Mouse (Mus musculus) adrenal gland, postnatal 25 days (tissue): ENCODE results near the gene BC052040. TPM values are rescaled to one million over a fixed set of nuclear protein-coding genes. Genes with fewer than 3 reads are reported as not detected.
A peak's percentile ranks its signal among the peaks of the same experiment; 100 is the strongest.

Source experiments
- DNase-seq: peaks from one replicate; pipeline ENCODE4 v3.0.0; 2021; ENCODE audit warnings: mixed read lengths
- long read RNA-seq: library from polyadenylated mRNA; stranded (forward); transcript quantifications from one replicate; pipeline ENCODE4 v2.0.0, GENCODE M21; 2021
- total RNA-seq: library from RNA; stranded (reverse); gene quantifications from 2 replicates; pipeline ENCODE4 v1.2.3, GENCODE M21; 2021

BC052040 gene
- 4.2 and 5.8 TPM in 2 replicates for total RNA-seq
- long read RNA-seq, partial matches to known transcripts, result 1 of 3 reads
- long read RNA-seq, other reads (novel, unspliced or antisense), result 1 of 3 reads

GRCm38 (mm10) chr2:115581241-115581988 lies at the start of gene BC052040:
Gene BC052040, plus strand, starts transcription at chr2:115581716.
- DNase-seq, result peak; percentile 88

- no peak for DNase-seq
Observed at GRCm38 (mm10) chr2:115538009-115538690, 43.4 kb upstream of the BC052040 start.

- DNase-seq, result no peak
Observed at GRCm38 (mm10) chr2:115538691-115539283, 42.7 kb upstream of the BC052040 start.

GRCm38 (mm10) chr2:115539731-115540130 lies 41.8 kb upstream of the BC052040 start:
- DNase-seq, result peak; percentile 22

GRCm38 (mm10) chr2:115542401-115543123 lies 39.0 kb upstream of the BC052040 start:
- DNase-seq, result no peak

- DNase-seq, result no peak
Observed at GRCm38 (mm10) chr2:115543212-115543611, 38.3 kb upstream of the BC052040 start.

GRCm38 (mm10) chr2:115551901-115552300 lies 29.6 kb upstream of the BC052040 start:
- no peak for DNase-seq

GRCm38 (mm10) chr2:115562155-115562827 lies 19.2 kb upstream of the BC052040 start:
- no peak for DNase-seq

- DNase-seq, result no peak
Observed at GRCm38 (mm10) chr2:115563436-115564093, 18.0 kb upstream of the BC052040 start.

GRCm38 (mm10) chr2:115571996-115572395 lies 9.5 kb upstream of the BC052040 start:
- DNase-seq, result no peak

- no peak for DNase-seq
Observed at GRCm38 (mm10) chr2:115574802-115575201, 6.7 kb upstream of the BC052040 start.

GRCm38 (mm10) chr2:115579171-115579900 lies 2.2 kb upstream of the BC052040 start:
- no peak for DNase-seq

- no peak for DNase-seq
Observed at GRCm38 (mm10) chr2:115579976-115580375, 1.5 kb upstream of the BC052040 start.

GRCm38 (mm10) chr2:115581989-115582608 lies 583 bp downstream of the BC052040 start:
- no peak for DNase-seq

- no peak for DNase-seq
Observed at GRCm38 (mm10) chr2:115583776-115584175, 2.3 kb downstream of the BC052040 start.

- DNase-seq, result no peak
Observed at GRCm38 (mm10) chr2:115590602-115591001, 9.1 kb downstream of the BC052040 start.

- DNase-seq, result peak; percentile 52
Observed at GRCm38 (mm10) chr2:115592651-115593119, 11.2 kb downstream of the BC052040 start.

- no peak for DNase-seq
Observed at GRCm38 (mm10) chr2:115597017-115597416, 15.5 kb downstream of the BC052040 start.

GRCm38 (mm10) chr2:115598266-115598665 lies 16.8 kb downstream of the BC052040 start:
- no peak for DNase-seq

- DNase-seq, result no peak
Observed at GRCm38 (mm10) chr2:115600724-115601123, 19.2 kb downstream of the BC052040 start.
